Mouse (Mus musculus): ENCODE measurements at regions not wholly inside any gene's neighbourhood (a gene's known extent, or its start where the extent isn't known, plus 50 kb on each side); places are given as distances from the start of the nearest gene placed in this dataset.

- DNase-seq: no peak
Observed at GRCm38 (mm10) chrX:72094202-72094601, 102.6 kb downstream of the Cnga2 start.

GRCm38 (mm10) chrX:72094631-72095030 lies 103.0 kb downstream of the Cnga2 start:
- peak in 1 of 2 experiments; percentile 3 for DNase-seq

- DNase-seq: no peak
Observed at GRCm38 (mm10) chrX:72141897-72142296, 79.9 kb upstream of the Magea4 start.

GRCm38 (mm10) chrX:72169146-72169545 lies 52.7 kb upstream of the Magea4 start:
- DNase-seq: no peak
